Mouse (Mus musculus) myocyte (in vitro differentiated cells): ENCODE data around the gene Hes7. TPM values are rescaled to one million over a fixed set of nuclear protein-coding genes. Genes with fewer than 3 reads are reported as not detected.
A peak's percentile ranks its signal among the peaks of the same experiment; 100 is the strongest.

ENCODE experiments used
- H3K27me3 ChIP-seq: one replicate; pipeline ENCODE4 v1.6.1; 2011; ENCODE audit not compliant: control insufficient read depth, insufficient read depth, insufficient read length
- H3K36me3 ChIP-seq: one replicate; pipeline ENCODE4 v1.6.1; 2011; ENCODE audit not compliant: control insufficient read depth, insufficient read depth
- H3K4me2 ChIP-seq: one replicate; pipeline ENCODE4 v1.6.1; 2011; ENCODE audit warnings: low read depth, control low read depth
- H3K4me3 ChIP-seq: one replicate; pipeline ENCODE4 v1.5.1; 2011; ENCODE audit warnings: mild to moderate bottlenecking, control low read depth, moderate library complexity
- H3K79me2 ChIP-seq: one replicate; pipeline ENCODE4 v1.6.1; 2011; ENCODE audit not compliant: control insufficient read depth, insufficient read depth
- H3ac ChIP-seq: one replicate; pipeline ENCODE4 v1.6.1; 2011; ENCODE audit not compliant: control insufficient read depth, insufficient read length
- CEBPB ChIP-seq: IDR thresholded peaks from 2 replicates; pipeline ENCODE4 v1.6.1; 2011; ENCODE audit warnings: mild to moderate bottlenecking, moderate library complexity; ENCODE audit not compliant: poor library complexity, insufficient read depth, severe bottlenecking
- E2F4 ChIP-seq: IDR thresholded peaks from one replicate; pipeline ENCODE4 v1.6.1; 2011; ENCODE audit warnings: mild to moderate bottlenecking, control low read depth, moderate library complexity; ENCODE audit not compliant: insufficient read depth
- MAX ChIP-seq: IDR thresholded peaks from one replicate; pipeline ENCODE4 v1.6.1; 2011; ENCODE audit warnings: low read depth, mild to moderate bottlenecking, control low read depth
- MYOD1 ChIP-seq, 3 experiments: IDR thresholded peaks; one replicate each; pipeline ENCODE4 v1.6.1; 2011; ENCODE audit warnings: control low read depth in 2 of 3, low read depth in 2 of 3, mild to moderate bottlenecking in 2 of 3, moderate library complexity in 1 of 3; ENCODE audit not compliant: insufficient read length in 2 of 3, control insufficient read depth in 1 of 3
- MYOG ChIP-seq, 3 experiments: IDR thresholded peaks; one replicate each; pipeline ENCODE4 v1.6.1; 2011; ENCODE audit warnings: control low read depth in 2 of 3, low read depth in 2 of 3, mild to moderate bottlenecking in 2 of 3; ENCODE audit not compliant: insufficient read length in 2 of 3, control insufficient read depth in 1 of 3, insufficient read depth in 1 of 3
- POLR2A ChIP-seq: IDR thresholded peaks from one replicate; pipeline ENCODE4 v1.6.1; 2011; ENCODE audit warnings: low read depth, mild to moderate bottlenecking, control low read depth, moderate library complexity; ENCODE audit not compliant: insufficient read length
- POLR2AphosphoS2 ChIP-seq: IDR thresholded peaks from one replicate; pipeline ENCODE4 v1.6.1; 2011; ENCODE audit warnings: low read depth, control low read depth; ENCODE audit not compliant: insufficient read length
- REST ChIP-seq: IDR thresholded peaks from one replicate; pipeline ENCODE4 v1.6.1; 2011; ENCODE audit warnings: mild to moderate bottlenecking, control low read depth, moderate library complexity; ENCODE audit not compliant: insufficient read depth, insufficient read length
- SRF ChIP-seq: IDR thresholded peaks from one replicate; pipeline ENCODE4 v1.6.1; 2011; ENCODE audit warnings: low read depth; ENCODE audit not compliant: control insufficient read depth, insufficient read length
- TCF12 ChIP-seq: IDR thresholded peaks from one replicate; pipeline ENCODE4 v1.6.1; 2011; ENCODE audit warnings: mild to moderate bottlenecking, control low read depth; ENCODE audit not compliant: poor library complexity, insufficient read depth, severe bottlenecking
- TCF3 ChIP-seq: IDR thresholded peaks from one replicate; pipeline ENCODE4 v1.6.1; 2011; ENCODE audit warnings: low read depth, control low read depth; ENCODE audit not compliant: insufficient read length
- USF1 ChIP-seq: IDR thresholded peaks from one replicate; pipeline ENCODE4 v1.6.1; 2011; ENCODE audit warnings: low read depth, mild to moderate bottlenecking, control low read depth, moderate library complexity
- polyA plus RNA-seq: library from polyadenylated mRNA; unstranded; fragments of >200 nt; fragmentation: generic; extraction: Trizol; gene quantifications from one replicate; pipeline ENCODE4 v1.2.1, GENCODE M21; 2012; ENCODE audit warnings: missing spikeins

The Hes7 gene
- polyA plus RNA-seq, 1 experiment = 0.28 TPM

GRCm38 (mm10) chr11:69105796-69106195 is 14.4 kb upstream of the Hes7 start:
- H3K27me3 ChIP-seq = no peaks in the 10 kb centered on the region
- H3K4me3 ChIP-seq = no peak overlapping the region
- H3K79me2 ChIP-seq = peaks cover 1% of the 10 kb centered on the region
- no peak for TF ChIP-seq POLR2A
- TF ChIP-seq MAX = no peak
- TF ChIP-seq E2F4 = no peak
- no peak for TF ChIP-seq TCF3
- no peak for TF ChIP-seq MYOG (IDR thresholded peaks at IDR 0.05; ENCODE audit: control insufficient read depth in 1 of 3, insufficient read depth in 1 of 3, insufficient read length in 2 of 3, low read depth in 2 of 3)
- no peak for TF ChIP-seq USF1
- no peak for TF ChIP-seq TCF12
- TF ChIP-seq POLR2AphosphoS2 = no peak
- no peak for TF ChIP-seq CEBPB
- no peak for TF ChIP-seq REST
- TF ChIP-seq SRF = no peak
- no peak for TF ChIP-seq MYOD1 (IDR thresholded peaks at IDR 0.05; ENCODE audit: control insufficient read depth in 1 of 3, insufficient read length in 2 of 3, low read depth in 2 of 3)
- no peak overlapping the region for H3ac ChIP-seq
- H3K36me3 ChIP-seq = peaks cover 40% of the 10 kb centered on the region
- no peak overlapping the region for H3K4me2 ChIP-seq

- no peaks in the 10 kb centered on the region for H3K27me3 ChIP-seq
- H3K36me3 ChIP-seq = peaks cover 40% of the 10 kb centered on the region
- no peak overlapping the region for H3K4me2 ChIP-seq
- no peak overlapping the region for H3ac ChIP-seq
- TF ChIP-seq CEBPB (no peak), REST (no peak), MYOG (IDR thresholded peaks at IDR 0.05; ENCODE audit: control insufficient read depth in 1 of 3, insufficient read depth in 1 of 3, insufficient read length in 2 of 3, low read depth in 2 of 3) (no peak), TCF3 (no peak), TCF12 (no peak)
- H3K4me3 ChIP-seq = no peak overlapping the region
- no peaks in the 10 kb centered on the region for H3K79me2 ChIP-seq
Observed at GRCm38 (mm10) chr11:69106299-69106698, 13.9 kb upstream of the Hes7 start.

GRCm38 (mm10) chr11:69106842-69107241 is 13.4 kb upstream of the Hes7 start:
- no peak overlapping the region for H3ac ChIP-seq
- TF ChIP-seq MAX (no peak), REST (no peak), E2F4 (no peak), MYOG (IDR thresholded peaks at IDR 0.05; ENCODE audit: control insufficient read depth in 1 of 3, insufficient read depth in 1 of 3, insufficient read length in 2 of 3, low read depth in 2 of 3) (no peak), USF1 (no peak), TCF3 (no peak), TCF12 (no peak), CEBPB (no peak), POLR2AphosphoS2 (no peak), POLR2A (no peak), MYOD1 (IDR thresholded peaks at IDR 0.05; ENCODE audit: control insufficient read depth in 1 of 3, insufficient read length in 2 of 3, low read depth in 2 of 3) (no peak), SRF (no peak)
- H3K4me3 ChIP-seq = no peak overlapping the region
- no peaks in the 10 kb centered on the region for H3K79me2 ChIP-seq
- peaks cover 36% of the 10 kb centered on the region for H3K36me3 ChIP-seq
- no peak overlapping the region for H3K4me2 ChIP-seq
- H3K27me3 ChIP-seq = no peaks in the 10 kb centered on the region

- Histone ChIP-seq H3ac (no peak overlapping the region), H3K4me2 (no peak overlapping the region), H3K36me3 (peaks cover 31% of the 10 kb centered on the region), H3K27me3 (no peaks in the 10 kb centered on the region), H3K4me3 (no peak overlapping the region), H3K79me2 (no peaks in the 10 kb centered on the region)
- peak; percentile 14 for TF ChIP-seq POLR2AphosphoS2
- no peak for TF ChIP-seq TCF3
Observed at GRCm38 (mm10) chr11:69107676-69108075, 12.5 kb upstream of the Hes7 start.

GRCm38 (mm10) chr11:69108223-69108622 is 12.0 kb upstream of the Hes7 start:
- Histone ChIP-seq H3K27me3 (no peaks in the 10 kb centered on the region), H3K36me3 (peaks cover 26% of the 10 kb centered on the region), H3K4me2 (no peak overlapping the region), H3ac (no peak overlapping the region), H3K79me2 (no peaks in the 10 kb centered on the region), H3K4me3 (no peak overlapping the region)
- TF ChIP-seq E2F4 (no peak), CEBPB (no peak), TCF12 (no peak), POLR2A (no peak), MYOD1 (IDR thresholded peaks at IDR 0.05; ENCODE audit: control insufficient read depth in 1 of 3, insufficient read length in 2 of 3, low read depth in 2 of 3) (no peak), TCF3 (no peak), SRF (no peak)
